Mouse (Mus musculus): Measurements from ENCODE around the gene M1ap. TPM values are rescaled to one million over a fixed set of nuclear protein-coding genes. Genes with fewer than 3 reads are reported as not detected.

Gene M1ap
- total and polyA plus RNA-seq, 3 experiments: 6.2 to 6.3 TPM; not detected in 1

GRCm38 (mm10) chr6:83005444-83006011 is 58.8 kb downstream of the M1ap start:
- no peak overlapping the region for H3K4me3 ChIP-seq (ENCODE audit: control insufficient read depth in 1 of 2, insufficient read depth in 1 of 2, low read depth in 2 of 2, low read length in 2 of 2)

GRCm38 (mm10) chr6:83006114-83006513 is 59.4 kb downstream of the M1ap start:
- H3K4me1 ChIP-seq (ENCODE audit: control insufficient read depth in 1 of 2, insufficient read depth in 2 of 2, low read length in 2 of 2): peaks cover 21 to 43% of the 10 kb centered on the region in 2 experiments

More at GRCm38 (mm10) chr6:83005444-83006011, 58.8 kb downstream of the M1ap start:
- Histone ChIP-seq H3K9ac (ENCODE audit: control insufficient read depth, low read depth, low read length, poor library complexity, severe bottlenecking) (peak overlapping the region; percentile 48; the same call in 1 of the 2 replicates), H3K79me2 (ENCODE audit: control insufficient read depth, insufficient read depth, low read length, poor library complexity) (peaks cover under 1% of the 10 kb centered on the region; the same call in 1 of the 2 replicates), H3K9me3 (replicated peaks; ENCODE audit: insufficient read depth, low read length) (no peaks in the 10 kb centered on the region), H3K4me1 (ENCODE audit: control insufficient read depth in 1 of 2, insufficient read depth in 2 of 2, low read length in 2 of 2) (peaks cover 21 to 37% of the 10 kb centered on the region in 2 experiments), H3K27me3 (ENCODE audit: control insufficient read depth in 1 of 2, insufficient read depth in 2 of 2, low read length in 2 of 2) (no peaks in the 10 kb centered on the region), H3K36me3 (ENCODE audit: control insufficient read depth in 1 of 2, insufficient read depth in 2 of 2, low read length in 2 of 2) (peaks cover 0 to 33% of the 10 kb centered on the region in 2 experiments; a peak in 2 of 4 replicates), H3K27ac (ENCODE audit: control insufficient read depth, low read depth, low read length) (peak overlapping the region; percentile 54)
- DNase-seq (ENCODE audit: low read depth, low spot score): no peak
- peak; percentile 63 for TF ChIP-seq ZNF384 (IDR thresholded peaks at IDR 0.05; ENCODE audit: low read depth, low read length)
- no peak for TF ChIP-seq TCF12 (IDR thresholded peaks at IDR 0.05; ENCODE audit: low read depth, low read length)
- 0 out of 4 replicates have a peak, but pooled peaks of 1 of the 2 experiments have one; percentile 13 for TF ChIP-seq POLR2A (IDR thresholded peaks at IDR 0.05; ENCODE audit: control insufficient read depth in 1 of 2, insufficient read depth in 1 of 2, low read depth in 1 of 2, low read length in 2 of 2, poor library complexity in 1 of 2)

GRCm38 (mm10) chr6:83008659-83009058 is 62.0 kb downstream of the M1ap start:
- DNase-seq (ENCODE audit: low read depth, low spot score): peak; percentile 57
- Histone ChIP-seq H3K4me1 (ENCODE audit: control insufficient read depth in 1 of 2, insufficient read depth in 2 of 2, low read length in 2 of 2) (peaks cover 40 to 58% of the 10 kb centered on the region in 2 experiments), H3K4me3 (ENCODE audit: control insufficient read depth in 1 of 2, insufficient read depth in 1 of 2, low read depth in 2 of 2, low read length in 2 of 2) (no peak overlapping the region), H3K27ac (ENCODE audit: control insufficient read depth, low read depth, low read length) (peak overlapping the region; percentile 14), H3K79me2 (ENCODE audit: control insufficient read depth, insufficient read depth, low read length, poor library complexity) (peaks cover 3% of the 10 kb centered on the region), H3K27me3 (ENCODE audit: control insufficient read depth in 1 of 2, insufficient read depth in 2 of 2, low read length in 2 of 2) (no peaks in the 10 kb centered on the region), H3K36me3 (ENCODE audit: control insufficient read depth in 1 of 2, insufficient read depth in 2 of 2, low read length in 2 of 2) (peaks cover 0 to 52% of the 10 kb centered on the region in 2 experiments; a peak in 2 of 4 replicates), H3K9me3 (replicated peaks; ENCODE audit: insufficient read depth, low read length) (no peaks in the 10 kb centered on the region), H3K9ac (ENCODE audit: control insufficient read depth, low read depth, low read length, poor library complexity, severe bottlenecking) (no peak overlapping the region)
- no peak for TF ChIP-seq POLR2AphosphoS5 (IDR thresholded peaks at IDR 0.05; ENCODE audit: borderline replicate concordance, low read depth, low read length)
- 0 out of 4 replicates have a peak, but pooled peaks of 1 of the 2 experiments have one; percentile 25 for TF ChIP-seq EP300 (IDR thresholded peaks at IDR 0.05; ENCODE audit: low read depth in 1 of 2, low read length in 2 of 2)
- 0 out of 2 replicates have a peak, but pooled peaks have one; percentile 19 for TF ChIP-seq HCFC1 (IDR thresholded peaks at IDR 0.05; ENCODE audit: low read depth, low read length)
- TF ChIP-seq SIN3A (IDR thresholded peaks at IDR 0.05; ENCODE audit: low read length): 0 out of 2 replicates have a peak, but pooled peaks have one; percentile 19

More at GRCm38 (mm10) chr6:83006114-83006513, 59.4 kb downstream of the M1ap start:
- no peak for TF ChIP-seq ETS1 (IDR thresholded peaks at IDR 0.05; ENCODE audit: low read depth, low read length)
- no peak for TF ChIP-seq SMC3 (IDR thresholded peaks at IDR 0.05; ENCODE audit: low read depth, low read length)
- no peak for DNase-seq (ENCODE audit: low read depth, low spot score)
- H3K79me2 ChIP-seq (ENCODE audit: control insufficient read depth, insufficient read depth, low read length, poor library complexity): peaks cover 3% of the 10 kb centered on the region
- H3K4me3 ChIP-seq (ENCODE audit: control insufficient read depth in 1 of 2, insufficient read depth in 1 of 2, low read depth in 2 of 2, low read length in 2 of 2): no peak overlapping the region
- peaks cover 0 to 39% of the 10 kb centered on the region in 2 experiments; a peak in 2 of 4 replicates for H3K36me3 ChIP-seq (ENCODE audit: control insufficient read depth in 1 of 2, insufficient read depth in 2 of 2, low read length in 2 of 2)
- H3K27ac ChIP-seq (ENCODE audit: control insufficient read depth, low read depth, low read length): no peak overlapping the region
- no peak overlapping the region for H3K9ac ChIP-seq (ENCODE audit: control insufficient read depth, low read depth, low read length, poor library complexity, severe bottlenecking)
- H3K9me3 ChIP-seq (replicated peaks; ENCODE audit: insufficient read depth, low read length): no peaks in the 10 kb centered on the region
- H3K27me3 ChIP-seq (ENCODE audit: control insufficient read depth in 1 of 2, insufficient read depth in 2 of 2, low read length in 2 of 2): no peaks in the 10 kb centered on the region

Data from MEL (cell line).